Mouse (Mus musculus) testis, adult 2 months (tissue): ENCODE measurements around the gene Vwa3a.

Source experiments
- CTCF ChIP-seq: fragments of 200-500 bp; IDR thresholded peaks from 2 replicates; pipeline ENCODE4 v1.5.1; 2012; ENCODE audit warnings: low read depth, mild to moderate bottlenecking, inconsistent platforms, low read length, moderate library complexity; ENCODE audit not compliant: control insufficient read depth, insufficient read depth, insufficient replicate concordance
- POLR2A ChIP-seq: fragments of 200-500 bp; IDR thresholded peaks from 2 replicates; pipeline ENCODE4 v1.6.1; 2012; ENCODE audit warnings: low read depth, mild to moderate bottlenecking, inconsistent platforms, low read length, moderate library complexity; ENCODE audit not compliant: control insufficient read depth

GRCm38 (mm10) chr7:120848831-120849512 is 109.9 kb downstream of the Vwa3a start:
- TF ChIP-seq CTCF: no peak
- TF ChIP-seq POLR2A: no peak
